Mouse (Mus musculus): Measurements from ENCODE around the gene Atp13a2.

The Atp13a2 gene

DNA sequence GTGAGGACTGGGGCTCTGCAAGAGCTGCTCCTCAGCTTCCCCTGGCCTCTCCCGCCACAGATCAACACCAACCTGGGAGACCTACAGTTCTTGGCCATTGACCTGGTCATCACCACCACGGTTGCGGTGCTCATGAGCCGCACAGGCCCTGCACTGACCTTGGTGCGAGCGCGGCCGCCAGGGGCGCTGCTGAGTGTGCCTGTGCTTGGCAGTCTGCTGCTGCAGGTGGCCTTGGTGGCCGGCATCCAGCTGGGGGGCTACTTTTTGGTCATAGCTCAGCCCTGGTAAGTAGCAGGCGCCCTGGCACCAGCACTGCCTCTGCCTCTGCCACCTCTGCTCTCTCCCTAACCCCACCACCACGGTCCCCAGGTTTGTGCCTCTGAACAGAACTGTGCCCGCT, 19.3 kb downstream of the Atp13a2 start:
- peak; percentile 88 to 91 for DNase-seq

DNA sequence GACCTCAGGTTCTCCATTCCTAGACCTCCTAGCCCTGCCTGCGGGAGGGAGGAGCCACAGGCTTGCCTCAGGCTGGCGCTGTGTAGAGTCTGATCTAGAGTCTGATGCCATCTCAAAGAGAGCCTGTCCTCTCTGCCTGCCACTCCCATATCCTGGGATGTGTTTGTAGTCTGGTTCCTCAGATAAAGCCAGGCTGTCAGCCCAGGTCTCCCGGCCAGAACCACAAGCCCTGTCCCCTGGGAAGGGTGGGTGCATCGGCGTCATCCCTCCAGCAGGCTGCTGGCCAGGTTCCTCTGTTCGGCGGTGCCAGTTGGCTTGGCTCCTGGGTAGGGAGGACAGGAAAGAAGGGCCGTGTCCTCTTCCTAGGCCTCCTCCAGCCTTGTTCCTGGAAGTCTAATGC, 21.4 kb downstream of the Atp13a2 start:
- DNase-seq: peak in 1 of 2 experiments; percentile 64

DNA sequence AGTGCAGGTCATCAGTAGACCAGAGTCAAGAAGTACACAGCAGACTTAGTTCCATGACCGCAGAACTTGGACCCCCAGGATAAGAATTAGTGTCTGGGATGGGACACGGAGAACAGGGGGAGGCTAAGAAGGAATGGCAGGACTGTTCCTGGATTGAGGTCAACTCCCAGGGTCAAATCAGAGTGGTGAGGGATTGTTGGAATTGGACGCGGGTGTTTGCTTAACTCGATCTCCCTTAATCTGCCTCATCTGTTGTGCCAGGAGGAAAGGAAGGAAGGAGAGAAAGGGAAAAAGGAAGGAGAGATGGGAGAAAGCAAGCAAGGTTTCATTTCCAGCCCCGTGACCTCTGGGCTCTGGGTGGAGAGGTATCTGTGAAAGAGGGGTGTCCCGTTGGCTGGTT, 23.4 kb downstream of the Atp13a2 start, which contains the start of gene Mfap2:
Gene Mfap2 (plus strand): TSS at position 301 of the 400 bp plus-strand sequence.
- no peak for DNase-seq

DNA sequence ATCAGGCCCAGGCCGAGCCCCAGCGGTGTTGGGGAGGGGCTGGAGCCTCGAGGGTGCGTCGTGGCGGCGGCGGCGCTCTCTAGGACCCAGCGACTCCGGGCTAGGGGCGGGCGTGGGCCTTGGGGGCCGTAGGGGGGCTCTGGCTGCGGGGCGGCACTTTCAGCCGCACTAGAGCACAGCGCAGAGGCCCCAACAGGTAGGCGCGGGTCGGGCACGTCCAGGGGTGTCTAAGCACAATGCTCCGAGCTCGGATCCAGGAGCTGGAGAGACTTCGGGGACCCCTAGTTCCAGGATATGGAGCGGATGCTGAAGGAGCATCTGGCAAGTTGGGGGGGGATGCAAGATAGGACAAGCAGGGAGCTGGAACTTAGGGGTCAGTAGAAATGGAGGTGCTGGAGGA, 23.9 kb downstream of the Atp13a2 start:
- DNase-seq: peak in 1 of 2 experiments; percentile 55

DNA sequence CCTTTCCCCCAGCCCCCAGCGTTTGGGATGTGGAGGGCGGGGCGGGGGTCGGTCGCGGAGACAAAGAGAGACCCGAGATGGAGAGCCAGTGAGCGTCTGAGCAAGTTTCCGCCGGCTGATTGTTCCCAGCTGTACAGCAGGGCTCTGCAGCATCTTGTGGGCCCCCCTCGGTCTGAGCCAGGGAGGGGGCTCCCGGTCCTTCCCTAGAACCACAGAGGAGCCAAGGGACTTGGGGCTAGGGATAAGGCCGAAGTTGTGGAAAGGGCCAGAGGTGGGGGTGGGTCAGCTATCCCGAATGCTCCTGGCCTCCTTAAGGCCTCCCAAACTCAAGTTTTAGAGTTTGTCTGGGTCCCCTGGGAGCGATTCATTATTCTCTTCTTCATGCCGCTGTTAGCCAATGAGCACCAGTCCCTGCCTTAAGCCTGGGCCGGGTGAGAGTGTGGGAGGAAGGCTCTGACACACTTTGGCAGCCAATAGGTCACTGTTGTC, 24.3 kb downstream of the Atp13a2 start:
- no peak for DNase-seq

DNA sequence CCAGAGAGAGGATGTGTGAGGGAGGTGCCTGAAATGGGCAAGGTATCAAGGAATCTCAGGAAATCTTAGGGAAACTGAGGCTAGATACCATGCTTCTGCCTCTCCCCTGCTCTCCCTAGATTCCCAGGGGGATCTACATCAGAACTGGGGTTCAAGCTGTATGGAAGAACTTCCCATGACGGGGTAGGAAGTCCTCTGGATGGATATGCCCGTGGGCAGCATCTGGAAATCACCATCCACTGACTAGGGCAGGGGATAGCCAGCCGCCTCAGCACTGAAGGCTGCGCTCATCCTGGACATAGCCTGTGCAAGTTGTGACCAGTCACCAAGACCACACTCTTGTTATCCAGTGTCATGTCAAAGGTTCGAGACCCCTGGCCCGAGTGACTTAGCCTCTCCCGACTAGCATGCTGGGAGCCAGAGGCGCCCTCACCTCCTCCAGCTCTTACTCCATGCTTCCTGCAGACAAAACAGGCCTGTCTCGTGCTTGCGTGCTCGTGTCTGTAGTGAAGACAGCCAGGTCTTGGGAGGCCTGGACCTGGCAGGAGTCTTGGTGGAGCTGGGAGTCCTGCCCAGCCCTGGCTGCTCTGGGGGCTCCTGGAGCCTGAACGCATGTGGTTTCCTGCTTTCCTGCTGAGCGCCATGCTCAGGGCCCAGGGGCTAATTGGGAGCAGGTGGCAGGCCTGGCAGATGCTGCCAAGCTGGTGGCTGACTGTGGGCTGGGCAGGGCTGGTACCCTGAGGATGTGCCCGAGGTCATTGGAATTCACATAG, 25.1 kb downstream of the Atp13a2 start:
- peak; percentile 78 to 89 for DNase-seq

DNA sequence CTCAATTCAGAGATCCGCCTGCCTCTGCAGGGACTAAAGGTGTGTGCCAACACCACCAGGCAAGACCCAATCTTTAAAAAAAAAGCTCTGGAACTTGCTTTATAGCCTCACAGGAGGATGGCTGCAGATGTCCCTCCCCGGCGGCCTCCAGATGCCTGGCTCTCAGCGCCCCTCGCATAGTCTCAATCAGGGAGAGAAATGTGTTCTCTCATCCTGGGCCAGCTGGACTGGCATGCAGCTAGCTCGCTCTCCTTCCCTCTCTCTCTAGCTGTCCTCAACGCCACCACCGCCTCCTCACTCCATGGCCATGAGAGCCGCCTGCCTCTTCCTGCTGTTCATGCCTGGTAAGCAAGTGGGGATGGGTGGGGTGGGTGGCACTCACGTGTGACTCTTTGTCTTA, 25.9 kb downstream of the Atp13a2 start:
- DNase-seq: no peak

DNA sequence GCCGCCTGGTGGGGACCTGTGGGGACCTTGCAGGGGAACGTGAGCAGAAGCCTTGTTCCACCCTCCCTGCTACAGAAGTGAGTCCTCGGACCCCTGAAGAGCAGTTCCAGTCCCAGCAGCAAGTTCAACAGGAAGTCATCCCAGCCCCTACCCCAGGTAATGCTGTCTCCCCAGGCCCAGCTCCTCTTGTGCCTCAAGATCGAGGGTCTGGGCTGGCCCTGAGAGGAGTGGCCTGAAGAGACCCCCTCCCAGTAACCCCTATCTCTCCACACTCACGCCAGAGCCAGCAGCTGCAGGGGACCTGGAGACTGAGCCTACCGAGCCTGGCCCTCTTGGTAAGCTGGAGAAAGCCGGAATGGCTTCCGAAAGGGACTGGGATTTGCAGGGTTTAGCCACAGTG, 27.4 kb downstream of the Atp13a2 start:
- no peak for DNase-seq

DNA sequence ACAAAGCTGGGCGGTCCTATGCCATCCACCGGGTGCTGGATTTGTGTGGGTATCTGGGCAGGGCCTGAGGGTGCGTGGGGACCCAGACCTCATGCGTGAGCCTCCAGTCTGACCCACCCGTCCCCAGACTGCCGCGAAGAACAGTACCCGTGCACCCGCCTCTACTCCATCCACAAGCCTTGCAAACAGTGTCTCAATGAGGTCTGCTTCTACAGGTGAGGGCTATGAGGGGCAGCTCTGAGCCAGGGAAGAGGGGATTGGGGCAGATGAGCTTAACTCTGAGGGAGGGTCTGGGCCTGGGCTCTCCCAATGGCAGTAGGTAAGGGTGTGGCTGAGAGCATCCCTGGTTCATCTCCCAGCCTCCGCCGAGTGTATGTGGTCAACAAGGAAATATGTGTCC, 28.2 kb downstream of the Atp13a2 start:
- no peak for DNase-seq

DNA sequence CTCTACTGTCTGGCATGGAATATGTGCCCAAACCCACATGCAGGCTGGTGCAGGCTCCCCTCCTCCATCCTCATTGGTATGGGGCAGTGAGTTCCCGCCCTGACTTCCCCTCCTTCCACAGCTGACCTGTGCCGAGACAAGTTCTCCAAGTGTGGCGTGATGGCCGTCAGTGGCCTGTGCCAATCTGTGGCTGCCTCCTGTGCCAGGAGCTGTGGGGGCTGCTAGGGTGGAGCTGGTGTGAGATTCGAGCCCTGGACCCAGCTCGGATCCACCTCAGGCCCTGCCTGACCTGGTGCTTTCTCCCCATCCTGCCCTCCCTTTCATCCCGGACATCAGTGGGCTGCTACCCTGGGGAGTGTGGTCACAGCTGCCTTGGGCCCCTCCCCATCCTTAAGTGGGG, 28.7 kb downstream of the Atp13a2 start:
- peak in 1 of 2 experiments; percentile 25 for DNase-seq

DNA sequence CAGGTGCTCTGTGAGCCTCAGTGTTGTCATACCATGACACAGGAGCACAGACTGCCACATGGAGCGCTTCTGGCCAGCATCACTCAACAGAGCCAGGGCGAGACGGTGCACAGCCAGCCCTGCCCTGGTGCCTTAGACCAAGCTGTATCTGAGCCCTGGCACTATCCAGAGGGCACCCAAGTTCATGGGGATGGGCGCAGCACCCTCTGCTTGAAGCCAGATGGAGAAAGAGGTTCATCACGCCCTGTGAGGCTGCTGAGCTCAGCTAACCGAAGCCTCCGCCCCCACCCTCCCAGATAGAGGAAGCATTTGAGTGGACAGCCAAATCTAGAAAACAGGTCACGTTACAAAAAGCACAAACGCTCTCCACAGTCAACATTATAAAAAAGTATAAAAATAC, 29.6 kb downstream of the Atp13a2 start:
- DNase-seq: peak in 1 of 2 experiments; percentile 11

DNA sequence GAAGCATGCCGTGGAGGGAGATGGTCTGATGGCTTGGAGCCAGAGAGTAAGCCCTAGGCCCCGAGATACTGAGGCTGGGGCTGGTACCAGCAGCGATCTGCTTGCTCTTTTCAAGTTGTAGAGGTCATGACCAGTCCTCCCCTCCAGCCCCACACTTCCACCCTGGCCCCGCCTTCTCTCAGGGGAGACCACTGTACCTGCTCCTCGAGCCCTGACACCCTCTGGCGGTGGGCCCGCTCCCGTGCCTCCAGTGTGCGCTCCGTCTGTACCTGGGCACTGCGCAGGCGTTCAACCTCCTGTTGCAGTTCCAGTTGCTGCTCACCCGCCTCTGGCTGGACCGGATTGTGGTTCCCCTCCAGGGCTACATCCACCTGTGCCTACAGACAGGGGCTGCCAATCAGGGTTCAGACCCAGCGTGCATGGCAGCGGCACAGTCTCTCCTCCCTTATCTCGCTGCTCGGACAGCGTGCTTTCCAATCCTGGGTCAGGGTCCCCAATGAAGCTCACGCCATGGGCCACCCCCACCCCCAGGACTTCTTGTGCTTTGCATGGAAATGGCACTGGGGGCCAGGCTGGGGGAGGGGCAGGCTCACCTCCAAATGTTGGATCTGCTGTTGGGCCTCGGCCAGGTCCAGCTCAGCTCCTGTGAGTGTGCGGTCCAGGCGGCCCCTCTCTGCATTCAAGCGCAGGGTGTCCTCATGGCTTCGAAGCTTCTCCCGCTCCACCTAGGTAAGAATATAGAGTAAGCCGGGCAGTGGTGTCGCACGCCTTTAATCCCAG, 31.2 kb downstream of the Atp13a2 start:
- DNase-seq: peak in 1 of 2 experiments; percentile 40

DNA sequence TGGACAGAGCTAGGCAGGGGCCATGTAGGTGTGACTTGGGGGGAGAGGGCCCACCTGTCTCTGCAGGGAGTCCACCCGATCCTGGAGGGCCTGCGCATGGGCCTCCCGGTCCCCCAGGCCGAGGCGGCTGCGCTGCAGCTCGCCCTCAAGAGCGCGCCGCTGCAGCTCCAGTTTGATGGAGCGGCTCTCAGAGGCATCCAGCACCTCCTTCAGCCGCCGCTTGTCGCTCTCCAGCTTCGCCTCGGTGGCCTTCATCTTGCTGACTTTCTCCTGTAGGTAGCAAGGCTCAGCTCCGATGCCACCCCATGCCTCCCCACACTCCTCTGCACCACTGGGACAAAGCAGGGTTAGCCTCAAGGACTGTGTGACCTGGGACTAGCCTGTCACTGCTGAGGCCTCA, 33.5 kb downstream of the Atp13a2 start:
- peak in 1 of 2 experiments; percentile 15 for DNase-seq

DNA sequence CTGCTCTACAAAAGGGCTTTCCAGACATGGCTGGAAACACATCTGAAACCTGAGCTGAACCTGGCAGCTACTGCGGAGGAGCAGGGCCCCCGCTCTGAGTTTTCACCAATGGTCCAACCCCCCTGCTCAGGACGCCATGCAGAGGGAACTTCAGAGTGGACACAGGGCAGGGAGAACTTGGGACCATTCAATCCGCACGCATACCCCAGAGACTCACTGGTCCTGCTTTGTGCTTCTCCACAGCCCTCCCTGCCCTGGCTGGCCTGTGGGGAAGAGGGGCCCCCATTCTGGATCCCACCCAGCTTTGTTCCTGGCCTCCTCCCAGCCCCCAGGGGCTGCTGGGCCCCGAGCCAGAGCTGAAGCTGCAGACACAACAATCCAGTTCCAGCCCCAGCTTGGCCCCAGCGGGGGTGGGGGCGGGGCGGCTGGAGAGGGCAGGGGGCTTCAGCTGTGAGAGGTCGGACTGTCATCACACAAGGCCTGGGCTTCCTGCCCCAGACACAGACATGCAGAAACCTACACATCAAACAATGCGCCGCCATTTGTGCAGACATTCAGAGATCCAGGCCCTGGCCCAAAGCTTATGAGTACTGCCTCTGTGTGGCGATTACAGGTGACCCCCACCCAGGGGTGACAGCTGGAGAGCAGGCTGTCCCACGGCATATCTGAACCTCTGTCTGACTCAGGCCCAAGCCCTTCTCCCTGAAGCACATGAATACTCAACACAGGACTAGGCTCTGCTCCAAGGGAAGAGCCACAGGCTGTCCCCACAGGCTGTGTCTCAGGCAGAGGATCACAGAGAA, 34.3 kb downstream of the Atp13a2 start:
- DNase-seq: peak; percentile 83 to 87

DNA sequence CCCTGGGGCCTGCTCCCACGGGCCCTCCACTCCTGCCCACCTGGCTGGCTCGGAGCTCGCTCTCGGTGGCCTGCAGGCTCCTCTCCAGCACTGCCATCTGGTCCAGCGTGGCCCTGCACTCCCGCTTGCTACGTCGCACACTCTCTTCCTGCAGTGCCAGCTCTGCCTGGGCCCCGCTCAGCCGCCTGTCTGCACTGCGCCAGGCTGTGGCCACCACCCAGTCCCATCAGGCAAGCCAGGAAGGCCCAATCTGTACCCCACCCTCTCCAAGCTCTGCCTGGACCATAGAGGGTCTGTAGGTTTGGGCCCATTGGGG, 34.9 kb downstream of the Atp13a2 start:
- DNase-seq: peak; percentile 66 to 76

DNA sequence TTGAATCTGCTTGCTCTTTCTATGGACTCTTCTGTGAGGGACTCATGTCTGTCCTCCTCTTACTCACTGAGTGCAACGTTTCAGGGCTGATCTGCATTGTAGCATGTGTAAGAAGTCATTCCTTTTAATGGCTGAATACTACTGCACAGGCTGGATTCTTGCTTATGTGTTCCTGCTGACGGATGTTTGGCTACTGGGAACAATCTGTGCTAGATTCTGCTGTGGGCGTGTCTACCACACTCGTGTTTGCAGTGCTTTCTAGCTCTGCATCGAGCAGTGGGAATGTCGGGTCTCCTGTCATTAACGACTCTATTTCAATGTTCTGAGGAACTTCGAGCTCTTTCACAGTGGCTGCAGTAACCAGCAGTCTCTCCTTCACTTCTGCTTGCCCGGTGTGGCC, 37.4 kb downstream of the Atp13a2 start:
- DNase-seq: no peak

DNA sequence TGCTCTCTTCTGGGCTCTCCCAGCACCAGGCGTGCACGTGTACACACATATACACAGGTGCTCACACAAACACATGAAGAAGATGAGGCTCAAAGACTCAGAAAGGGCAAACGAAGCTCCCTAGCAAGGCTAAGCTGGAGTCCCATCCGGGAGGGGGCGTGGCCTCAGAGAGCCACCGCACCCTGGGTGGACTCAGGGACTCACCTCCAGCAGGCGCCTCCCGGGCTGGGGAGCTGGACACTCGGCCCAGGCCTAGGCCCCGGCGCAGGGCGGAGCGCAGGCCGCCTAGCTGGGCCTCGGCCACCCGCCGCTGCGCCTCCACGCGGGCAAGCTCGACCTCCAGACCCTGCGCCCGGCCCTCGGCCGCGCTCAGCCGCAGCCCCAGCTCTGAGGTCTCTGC, 38.3 kb downstream of the Atp13a2 start:
- no peak for DNase-seq

DNA sequence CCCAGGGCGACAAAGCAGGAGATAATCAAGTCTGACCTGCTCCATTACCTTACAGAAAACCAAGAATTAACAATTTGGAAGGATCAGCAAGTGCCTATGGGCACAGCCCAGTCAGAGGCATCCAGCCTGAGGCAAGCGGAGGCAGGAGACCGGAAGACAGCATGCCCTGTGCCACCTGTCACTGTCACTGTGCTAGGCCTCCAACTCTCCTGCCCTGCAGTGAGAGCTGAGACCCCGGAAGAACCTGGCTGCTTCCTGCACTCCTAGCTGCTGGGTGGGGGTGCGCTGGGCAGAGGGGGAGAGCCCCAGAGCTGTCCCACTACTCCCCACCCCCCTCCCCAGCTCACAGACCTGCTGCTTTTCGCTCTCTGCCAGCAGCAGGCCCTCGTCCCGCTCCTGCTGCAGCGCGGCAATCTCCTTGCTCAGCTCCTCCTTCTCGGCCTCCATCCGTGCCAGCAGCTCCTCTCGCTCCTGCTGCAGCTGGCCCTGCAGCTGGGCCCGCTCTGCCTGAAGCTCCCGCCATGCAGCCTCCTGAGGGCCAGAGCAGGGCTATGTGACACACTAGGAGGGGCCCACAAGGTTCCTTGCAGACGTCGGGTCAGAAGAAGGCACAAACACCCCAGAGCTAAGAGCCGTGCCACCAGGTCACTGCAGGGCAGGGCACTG, 44.0 kb downstream of the Atp13a2 start:
- DNase-seq: peak in 1 of 2 experiments; percentile 38

DNA sequence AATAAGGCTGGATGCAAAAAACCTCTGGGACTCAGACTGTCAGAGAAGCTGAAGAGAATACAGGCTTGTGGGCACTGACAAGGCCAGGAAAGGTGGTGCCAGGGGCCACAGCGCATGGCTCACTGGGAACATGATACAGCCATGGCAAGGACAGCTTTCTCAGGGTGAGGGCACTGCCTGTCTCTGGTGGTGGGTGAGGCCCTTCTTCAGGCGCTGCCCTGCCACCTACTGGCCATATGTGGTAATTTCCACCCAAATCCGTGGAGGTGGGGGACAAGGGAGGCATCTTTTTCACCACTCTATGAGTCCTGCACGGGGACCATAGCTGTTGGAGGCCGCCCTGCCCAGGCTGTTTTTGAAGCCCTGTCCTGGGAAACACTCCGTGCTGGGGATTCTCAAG, 45.1 kb downstream of the Atp13a2 start:
- peak; percentile 93 to 95 for DNase-seq

DNA sequence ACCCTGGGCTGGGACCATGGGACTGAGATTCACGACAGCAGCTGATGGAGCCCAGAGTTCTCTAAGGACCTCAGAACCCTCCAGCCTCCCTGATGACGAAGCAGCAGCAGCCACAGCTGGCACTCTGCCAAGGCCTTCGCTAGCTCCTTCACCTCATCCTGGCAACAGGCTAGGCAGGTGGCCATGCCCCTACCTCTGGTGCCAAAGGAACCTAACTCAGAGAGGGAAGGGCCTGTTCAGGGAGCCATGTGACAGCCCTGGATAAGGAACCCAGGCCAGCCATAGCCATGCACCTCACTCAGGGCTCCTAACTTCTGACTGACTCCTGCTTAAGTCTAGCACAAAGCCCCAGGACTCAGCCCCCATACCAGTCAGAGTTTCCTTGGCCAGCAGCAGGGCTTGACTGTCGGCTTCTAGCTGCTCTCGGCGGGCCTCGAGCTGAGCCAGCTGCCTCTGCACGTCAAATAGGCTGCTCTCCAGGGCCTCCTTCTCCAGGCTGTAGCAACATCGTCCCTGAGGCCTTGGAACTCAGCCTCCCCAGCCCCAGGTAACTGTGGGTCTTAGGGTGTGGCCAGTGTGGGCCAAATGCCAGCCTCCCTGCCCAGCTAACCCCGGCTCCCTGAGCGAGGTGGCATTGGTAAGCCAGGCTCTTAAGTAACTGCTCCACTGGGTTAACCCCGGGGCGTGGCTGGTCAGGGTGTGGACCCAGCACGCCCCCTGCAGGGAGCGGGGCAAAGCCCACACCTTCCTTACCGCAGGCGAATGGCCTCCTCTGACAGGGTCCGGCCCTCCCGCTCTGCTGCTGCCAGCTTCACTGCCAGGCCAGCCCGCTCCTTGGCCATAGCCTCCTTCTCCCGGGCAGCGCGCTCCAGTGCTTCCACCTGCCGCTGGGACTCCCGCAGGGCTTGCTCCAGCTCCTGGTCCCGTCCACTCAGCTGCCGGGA, 47.2 kb downstream of the Atp13a2 start:
- peak; percentile 63 to 68 for DNase-seq

DNA sequence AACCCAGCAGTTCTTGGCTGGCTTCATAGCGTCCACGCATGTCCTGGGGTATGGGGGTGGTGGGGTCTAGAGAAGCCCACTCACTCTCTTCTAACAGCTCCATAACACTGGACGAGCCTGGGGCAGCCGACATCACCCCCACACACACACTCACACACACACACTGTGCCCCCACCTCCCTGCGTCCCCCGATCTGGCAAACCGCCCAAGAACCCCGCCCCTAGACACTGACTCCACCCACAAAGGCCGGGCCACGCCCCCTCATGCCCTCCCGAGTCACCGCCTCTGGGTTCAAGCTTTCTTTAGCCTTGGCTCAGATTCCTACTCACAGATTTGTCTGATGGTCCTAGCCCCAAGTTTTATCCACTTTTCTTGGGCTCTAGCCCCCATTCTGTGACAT, 54.4 kb downstream of the Atp13a2 start:
- DNase-seq: peak in 1 of 2 experiments; percentile 36
